Mouse (Mus musculus) forebrain, embryonic 11.5 days (tissue): ENCODE results near the gene Fhad1. TPM values are rescaled to one million over a fixed set of nuclear protein-coding genes. Genes with fewer than 3 reads are reported as not detected.

Source experiments
- ATAC-seq: fragments of 200-750 bp; cut with Nextera tagmentation; replicated peaks from 2 replicates; pipeline ENCODE4 v1.8.0; 2017; ENCODE audit warnings: moderate TSS enrichment; ENCODE audit not compliant: low FRiP score
- DNase-seq: peaks from one replicate; pipeline ENCODE4 v3.0.0-alpha.2; 2017; ENCODE audit warnings: low spot score
- H3K27ac ChIP-seq: fragments of 300-500 bp; sonication (generic); 2 replicates; pipeline ENCODE4 v1.5.1; 2014; ENCODE audit warnings: low read depth, low read length
- H3K27me3 ChIP-seq: fragments of 300-500 bp; sonication (generic); 2 replicates; pipeline ENCODE4 v1.6.1; 2014; ENCODE audit warnings: mild to moderate bottlenecking, low read length, mixed read lengths; ENCODE audit not compliant: control insufficient read depth, insufficient read depth
- H3K36me3 ChIP-seq: fragments of 300-500 bp; sonication (generic); 2 replicates; pipeline ENCODE4 v1.6.1; 2014; ENCODE audit warnings: mild to moderate bottlenecking, low read length, moderate library complexity, mixed read lengths; ENCODE audit not compliant: control insufficient read depth, insufficient read depth
- H3K4me1 ChIP-seq: fragments of 300-500 bp; sonication (generic); replicated peaks from 2 replicates; pipeline ENCODE4 v1.6.1; 2014; ENCODE audit warnings: low read length, mixed read lengths; ENCODE audit not compliant: control insufficient read depth, insufficient read depth
- H3K4me2 ChIP-seq: fragments of 300-500 bp; sonication (generic); 2 replicates; pipeline ENCODE4 v1.6.1; 2014; ENCODE audit warnings: low read depth, mild to moderate bottlenecking, low read length, moderate library complexity, mixed read lengths; ENCODE audit not compliant: severe bottlenecking
- H3K4me3 ChIP-seq: fragments of 300-500 bp; sonication (generic); 2 replicates; pipeline ENCODE4 v1.5.1; 2014; ENCODE audit warnings: low read depth, low read length
- H3K9ac ChIP-seq: fragments of 300-500 bp; sonication (generic); 2 replicates; pipeline ENCODE4 v1.6.1; 2014; ENCODE audit warnings: low read length
- H3K9me3 ChIP-seq: fragments of 300-500 bp; sonication (generic); 2 replicates; pipeline ENCODE4 v1.6.1; 2016; ENCODE audit warnings: low read length, mixed read lengths; ENCODE audit not compliant: control insufficient read depth
- WGBS: fragments of 180-500 bp; shearing (Covaris S2); extraction: QIAGEN DNeasy Blood & Tissue Kit; methylation state at CpG from one replicate; pipeline ENCODE4 v1.1.7; 2014; 5-methylcytosine and 5-hydroxymethylcytosine counted together
- polyA plus RNA-seq: library from polyadenylated mRNA; unstranded; fragments of >200 nt; fragmentation: Nextera tagmentation; extraction: Ambion mirVana; gene quantifications from 2 replicates; pipeline ENCODE4 v1.2.1, GENCODE M21; 2014

Fhad1 gene
- polyA plus RNA-seq, 1 experiment from 2014 or later = 0.57 TPM

GRCm38 (mm10) chr4:141862867-141863266 is 152.0 kb downstream of the Fhad1 start:
- Histone ChIP-seq H3K4me3 (no peak overlapping the region), H3K4me1 (0 out of 2 replicates have a peak, but pooled peaks cover 2% of the 10 kb centered on the region), H3K27ac (no peak overlapping the region), H3K4me2 (no peak overlapping the region), H3K27me3 (no peaks in the 10 kb centered on the region), H3K9ac (no peak overlapping the region), H3K9me3 (no peaks in the 10 kb centered on the region), H3K36me3 (no peaks in the 10 kb centered on the region)
- DNase-seq (no peak), ATAC-seq (no peak)
- 76% methylated on average over 5 of the region's 5 CpGs for WGBS

- WGBS = 93% methylated on average over 17 of the region's 17 CpGs
- no peak overlapping the region for H3K4me2 ChIP-seq
- DNase-seq = no peak
These were observed 153.1 kb downstream of the Fhad1 start for GRCm38 (mm10) chr4:141861591-141862295.

GRCm38 (mm10) chr4:141860246-141860841 is 154.5 kb downstream of the Fhad1 start:
- no peak overlapping the region for H3K27ac ChIP-seq
- H3K36me3 ChIP-seq = no peaks in the 10 kb centered on the region
- ATAC-seq (no peak), DNase-seq (no peak)
- 78% methylated on average over 19 of the region's 19 CpGs for WGBS
- no peak overlapping the region for H3K9ac ChIP-seq
- no peaks in the 10 kb centered on the region for H3K27me3 ChIP-seq
- H3K4me3 ChIP-seq = no peak overlapping the region
- H3K4me2 ChIP-seq = no peak overlapping the region
- no peaks in the 10 kb centered on the region for H3K9me3 ChIP-seq
- no peaks in the 10 kb centered on the region for H3K4me1 ChIP-seq

More at GRCm38 (mm10) chr4:141861591-141862295, 153.1 kb downstream of the Fhad1 start:
- Histone ChIP-seq H3K9me3 (no peaks in the 10 kb centered on the region), H3K36me3 (no peaks in the 10 kb centered on the region), H3K27me3 (no peaks in the 10 kb centered on the region), H3K9ac (no peak overlapping the region), H3K4me3 (no peak overlapping the region), H3K4me1 (0 out of 2 replicates have a peak, but pooled peaks cover 1% of the 10 kb centered on the region), H3K27ac (no peak overlapping the region)
- ATAC-seq = no peak

- no peak overlapping the region for H3K4me3 ChIP-seq
- no peak for ATAC-seq
- H3K36me3 ChIP-seq = no peaks in the 10 kb centered on the region
- no peak overlapping the region for H3K9ac ChIP-seq
- no peak overlapping the region for H3K4me2 ChIP-seq
- no peaks in the 10 kb centered on the region for H3K4me1 ChIP-seq
- no peak for DNase-seq
- WGBS = 90% methylated on average over 14 of the region's 14 CpGs
- H3K27ac ChIP-seq = no peak overlapping the region
- H3K9me3 ChIP-seq = no peaks in the 10 kb centered on the region
- no peaks in the 10 kb centered on the region for H3K27me3 ChIP-seq
These were observed 155.5 kb downstream of the Fhad1 start for GRCm38 (mm10) chr4:141859351-141859750.

GRCm38 (mm10) chr4:141858501-141858900 is 156.4 kb downstream of the Fhad1 start:
- WGBS = 95% methylated on average over 20 of the region's 20 CpGs

GRCm38 (mm10) chr4:141857422-141857930 is 157.4 kb downstream of the Fhad1 start:
- Histone ChIP-seq H3K4me2 (no peak overlapping the region), H3K4me1 (no peaks in the 10 kb centered on the region), H3K27ac (no peak overlapping the region), H3K9me3 (no peaks in the 10 kb centered on the region), H3K4me3 (no peak overlapping the region), H3K27me3 (no peaks in the 10 kb centered on the region), H3K9ac (no peak overlapping the region; the same call in 1 of the 2 replicates), H3K36me3 (no peaks in the 10 kb centered on the region)
- DNase-seq = peak; percentile 91
- WGBS = 21% methylated on average over 10 of the region's 10 CpGs
- peak; percentile 74 for ATAC-seq

More at GRCm38 (mm10) chr4:141858501-141858900, 156.4 kb downstream of the Fhad1 start:
- Histone ChIP-seq H3K27ac (no peak overlapping the region), H3K4me1 (no peaks in the 10 kb centered on the region), H3K9ac (no peak overlapping the region), H3K4me2 (no peak overlapping the region), H3K9me3 (no peaks in the 10 kb centered on the region), H3K4me3 (no peak overlapping the region), H3K27me3 (no peaks in the 10 kb centered on the region), H3K36me3 (no peaks in the 10 kb centered on the region)
- no peak for DNase-seq
- ATAC-seq = no peak

GRCm38 (mm10) chr4:141853437-141853836 is 161.4 kb downstream of the Fhad1 start:
- no peak for ATAC-seq
- WGBS = 80% methylated on average over 9 of the region's 9 CpGs

GRCm38 (mm10) chr4:141845999-141846398 is 168.9 kb downstream of the Fhad1 start, which contains the start of gene Ctrc:
Ctrc (minus strand) TSS chr4:141846359.
- Histone ChIP-seq H3K4me2 (no peak within 1 kb of the TSS), H3K27me3 (no peaks in the 10 kb centered on the region), H3K36me3 (no peaks in the 10 kb centered on the region), H3K4me1 (no peaks in the 10 kb centered on the region), H3K9me3 (no peaks in the 10 kb centered on the region), H3K27ac (no peak within 1 kb of the TSS), H3K4me3 (no peak within 1 kb of the TSS), H3K9ac (no peak within 1 kb of the TSS)
- ATAC-seq (no peak), DNase-seq (no peak)
- WGBS = 82% methylated on average over 6 of the region's 6 CpGs

More at GRCm38 (mm10) chr4:141853437-141853836, 161.4 kb downstream of the Fhad1 start:
- H3K4me3 ChIP-seq = no peak overlapping the region
- no peaks in the 10 kb centered on the region for H3K27me3 ChIP-seq
- DNase-seq = peak; percentile 75
- no peaks in the 10 kb centered on the region for H3K4me1 ChIP-seq
- H3K27ac ChIP-seq = no peak overlapping the region
- H3K36me3 ChIP-seq = no peaks in the 10 kb centered on the region
- no peaks in the 10 kb centered on the region for H3K9me3 ChIP-seq
- no peak overlapping the region for H3K4me2 ChIP-seq
- no peak overlapping the region for H3K9ac ChIP-seq
